Mouse (Mus musculus) testis, adult 2 months (tissue): ENCODE results near the gene Chdh. TPM values are rescaled to one million over a fixed set of nuclear protein-coding genes. Genes with fewer than 3 reads are reported as not detected.

Source experiments
- H3K27ac ChIP-seq: fragments of 200-500 bp; 2 replicates; pipeline ENCODE4 v1.5.1; 2012; ENCODE audit warnings: low read depth, low read length; ENCODE audit not compliant: control insufficient read depth, insufficient read depth
- H3K27me3 ChIP-seq: fragments of 200-500 bp; 2 replicates; pipeline ENCODE4 v1.6.1; 2012; ENCODE audit warnings: mild to moderate bottlenecking, low read length, moderate library complexity; ENCODE audit not compliant: control insufficient read depth, insufficient read depth
- H3K36me3 ChIP-seq: fragments of 200-500 bp; 2 replicates; pipeline ENCODE4 v1.6.1; 2012; ENCODE audit warnings: mild to moderate bottlenecking, low read length; ENCODE audit not compliant: control insufficient read depth, insufficient read depth
- H3K4me1 ChIP-seq: fragments of 200-500 bp; 2 replicates; pipeline ENCODE4 v1.6.1; 2012; ENCODE audit warnings: low read length; ENCODE audit not compliant: control insufficient read depth, insufficient read depth
- H3K4me3 ChIP-seq: fragments of 200-500 bp; 2 replicates; pipeline ENCODE4 v1.5.1; 2012; ENCODE audit warnings: low read depth, mild to moderate bottlenecking, low read length, moderate library complexity, mixed read lengths; ENCODE audit not compliant: control insufficient read depth
- CTCF ChIP-seq: fragments of 200-500 bp; IDR thresholded peaks from 2 replicates; pipeline ENCODE4 v1.5.1; 2012; ENCODE audit warnings: low read depth, mild to moderate bottlenecking, inconsistent platforms, low read length, moderate library complexity; ENCODE audit not compliant: control insufficient read depth, insufficient read depth, insufficient replicate concordance
- POLR2A ChIP-seq: fragments of 200-500 bp; IDR thresholded peaks from 2 replicates; pipeline ENCODE4 v1.6.1; 2012; ENCODE audit warnings: low read depth, mild to moderate bottlenecking, inconsistent platforms, low read length, moderate library complexity; ENCODE audit not compliant: control insufficient read depth
- polyA plus RNA-seq: library from polyadenylated mRNA; depleted of rRNA; stranded (reverse); fragments of >200 nt; gene quantifications from 2 replicates; pipeline ENCODE4 v1.2.3, GENCODE M21; 2012; rRNA removed

Gene Chdh
- 11.7 and 13.4 TPM in 2 replicates for polyA plus RNA-seq

DNA sequence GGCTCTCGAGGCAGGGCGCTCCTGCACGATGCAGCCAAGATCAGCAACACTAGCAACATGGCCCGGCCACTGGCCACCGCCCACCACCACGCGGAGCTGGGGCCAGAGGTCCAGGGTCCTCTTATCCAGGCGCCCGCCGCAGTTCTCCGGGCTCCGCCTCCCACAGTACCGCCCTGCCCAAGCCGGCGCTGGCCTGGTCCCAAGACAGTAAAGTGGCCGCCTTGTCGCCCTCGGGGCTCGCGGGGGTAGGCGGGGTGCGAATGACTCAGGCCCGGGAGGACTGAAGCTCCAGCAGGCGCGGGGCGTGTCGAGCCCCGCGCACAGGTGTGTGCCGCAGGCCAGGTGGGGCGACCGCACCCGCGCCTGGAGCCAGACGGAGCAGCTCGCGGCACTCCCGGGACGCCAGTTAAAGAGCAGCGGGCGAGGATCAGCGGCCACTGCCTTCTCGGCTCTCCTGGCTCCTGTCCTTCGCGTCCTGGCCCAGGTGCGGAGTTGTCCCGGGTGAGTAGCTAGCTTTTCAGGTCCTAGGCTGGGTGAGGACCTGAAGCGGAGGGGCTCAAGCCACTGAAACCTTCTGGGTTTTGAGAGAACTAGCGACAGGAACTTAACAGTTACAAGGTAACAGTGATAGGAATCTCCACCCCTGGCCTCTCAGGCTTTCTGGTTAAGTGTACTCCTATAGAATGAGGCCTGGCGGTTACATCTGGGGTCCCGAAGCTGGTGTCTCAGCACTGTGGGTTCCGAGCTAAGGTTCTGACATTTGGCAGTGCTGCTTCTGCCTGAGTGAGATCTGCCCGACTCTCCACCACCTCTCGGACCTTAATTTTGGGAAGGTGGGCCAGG, at the start of gene Chdh, which contains the start of gene Il17rb:
Chdh (plus strand) TSS at position 291 of the 843 bp plus-strand sequence.
Il17rb (minus strand) TSS at position 164 of the 843 bp plus-strand sequence.
- Histone ChIP-seq H3K4me1 (peaks cover 15% of the 10 kb centered on the region), H3K27ac (peak within 1 kb of the TSS; percentile 57), H3K36me3 (no peaks in the 10 kb centered on the region), H3K4me3 (peak within 1 kb of the TSS; percentile 85), H3K27me3 (no peaks in the 10 kb centered on the region)
- peak; percentile 43; the same call in 1 of the 2 replicates for TF ChIP-seq POLR2A
- no peak for TF ChIP-seq CTCF

DNA sequence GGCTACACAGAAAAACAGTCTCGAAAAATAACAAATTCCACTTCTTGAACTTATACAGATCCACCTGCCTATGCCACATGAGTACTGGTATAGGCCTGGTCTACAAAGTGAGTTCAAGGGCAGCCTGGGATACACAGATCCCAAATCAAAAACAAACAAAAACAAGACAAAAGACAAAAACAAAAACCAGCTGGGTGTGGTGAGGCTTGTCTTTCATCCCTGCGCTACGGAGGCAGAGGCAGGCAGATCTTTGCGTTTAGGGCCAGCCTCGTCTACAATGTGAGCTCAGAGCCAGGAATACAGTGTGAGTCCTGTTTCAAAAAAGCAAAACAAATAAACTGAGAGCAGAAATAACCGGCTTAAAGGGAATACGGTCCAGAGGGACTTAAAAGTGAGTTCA, 41.2 kb upstream of the Chdh start:
- H3K27ac ChIP-seq: peak overlapping the region; percentile 85
- no peaks in the 10 kb centered on the region for H3K27me3 ChIP-seq
- TF ChIP-seq POLR2A (no peak), CTCF (no peak)
- peak overlapping the region; percentile 87 for H3K4me3 ChIP-seq
- peaks cover 5% of the 10 kb centered on the region; the same call in 1 of the 2 replicates for H3K4me1 ChIP-seq
- no peaks in the 10 kb centered on the region; the same call in 1 of the 2 replicates for H3K36me3 ChIP-seq

DNA sequence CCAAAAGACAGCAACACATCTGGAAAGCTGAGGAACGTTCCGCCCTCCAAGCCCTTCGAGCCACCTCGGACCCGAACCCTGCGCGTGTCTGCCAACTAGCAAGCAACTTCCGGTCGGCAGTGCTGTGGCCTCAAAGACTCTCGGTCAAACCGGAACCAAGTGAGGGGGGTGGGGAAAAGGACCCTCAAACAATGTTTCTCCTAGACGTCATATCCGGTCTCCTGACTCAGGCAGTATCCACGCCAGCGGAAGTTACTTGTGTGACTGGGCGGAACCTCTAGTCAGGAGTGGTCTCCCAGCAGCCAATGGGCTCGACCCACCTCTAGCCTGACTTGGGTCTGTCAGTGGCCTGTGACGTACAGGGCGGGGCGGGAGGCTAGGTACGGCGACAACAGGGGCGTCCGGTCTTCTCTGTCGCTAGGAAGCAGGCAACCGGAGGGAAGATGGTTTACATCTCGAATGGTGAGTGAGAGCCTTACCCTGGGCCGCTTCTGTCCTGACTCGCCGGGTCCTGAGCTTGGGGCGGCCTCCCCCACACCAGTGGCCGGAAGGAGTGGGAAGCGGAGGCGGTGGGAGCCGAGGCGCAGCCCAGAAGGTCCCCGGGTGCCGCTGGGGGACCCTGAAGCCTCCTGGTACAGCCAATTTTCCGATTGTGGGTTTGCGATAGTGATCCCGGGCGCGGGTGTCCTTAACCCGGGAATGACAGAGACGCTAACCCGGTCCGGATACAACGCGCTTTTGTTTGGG, 40.6 kb upstream of the Chdh start, which contains the start of gene Selenok:
Selenok (plus strand) TSS at position 234 of the 747 bp plus-strand sequence.
- peak within 1 kb of the TSS; percentile 85 for H3K27ac ChIP-seq
- no peaks in the 10 kb centered on the region; the same call in 1 of the 2 replicates for H3K36me3 ChIP-seq
- TF ChIP-seq POLR2A (peak; percentile 90), CTCF (no peak)
- peak within 1 kb of the TSS; percentile 87 for H3K4me3 ChIP-seq
- no peaks in the 10 kb centered on the region for H3K27me3 ChIP-seq
- H3K4me1 ChIP-seq: peaks cover 5% of the 10 kb centered on the region; the same call in 1 of the 2 replicates

DNA sequence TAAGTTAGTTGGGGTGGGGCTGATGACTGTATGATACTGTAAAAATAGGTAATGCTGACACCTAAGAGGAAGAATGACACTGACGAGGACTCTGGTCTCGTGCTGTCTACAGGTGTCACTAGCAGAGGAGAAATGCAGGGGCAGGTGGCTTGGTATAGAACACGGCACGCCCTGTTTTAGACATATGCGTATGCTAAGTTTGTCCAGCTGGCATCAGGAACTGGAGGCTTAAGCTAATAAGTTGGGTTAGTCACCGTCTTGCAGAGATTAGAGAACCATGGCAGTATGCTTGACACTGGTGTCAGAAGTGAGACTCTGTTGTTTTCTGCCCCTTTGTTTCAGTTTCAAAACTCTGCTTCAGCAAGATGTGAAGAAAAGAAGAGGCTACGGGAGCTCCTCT, 37.4 kb upstream of the Chdh start:
- no peak overlapping the region for H3K4me3 ChIP-seq
- no peaks in the 10 kb centered on the region; the same call in 1 of the 2 replicates for H3K36me3 ChIP-seq
- no peaks in the 10 kb centered on the region for H3K27me3 ChIP-seq
- no peak overlapping the region for H3K27ac ChIP-seq
- peaks cover 5% of the 10 kb centered on the region; the same call in 1 of the 2 replicates for H3K4me1 ChIP-seq
- TF ChIP-seq POLR2A (no peak), CTCF (no peak)

DNA sequence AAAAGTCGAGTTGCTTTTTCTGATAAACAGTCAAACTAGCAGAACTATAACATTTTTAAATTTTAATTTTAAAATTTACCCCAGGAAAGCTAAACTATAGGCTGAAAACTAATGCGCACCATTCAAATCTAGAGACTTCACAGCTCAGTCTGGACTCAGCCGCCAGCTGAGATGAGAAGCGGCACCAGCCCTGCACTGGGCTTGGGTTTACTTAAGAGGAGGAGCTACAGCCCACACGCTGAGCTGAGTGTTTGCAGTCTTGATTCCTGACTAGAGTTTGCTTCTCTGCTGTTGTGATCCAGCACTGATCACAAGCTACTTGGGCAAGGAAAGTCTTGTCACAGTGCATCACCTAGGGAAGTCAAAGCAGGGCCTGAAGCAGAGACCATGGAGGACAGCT, 36.8 kb upstream of the Chdh start:
- Histone ChIP-seq H3K4me1 (peaks cover 5% of the 10 kb centered on the region; the same call in 1 of the 2 replicates), H3K36me3 (no peaks in the 10 kb centered on the region; the same call in 1 of the 2 replicates), H3K27me3 (no peaks in the 10 kb centered on the region), H3K27ac (no peak overlapping the region), H3K4me3 (no peak overlapping the region)
- TF ChIP-seq CTCF: no peak
- TF ChIP-seq POLR2A: no peak

DNA sequence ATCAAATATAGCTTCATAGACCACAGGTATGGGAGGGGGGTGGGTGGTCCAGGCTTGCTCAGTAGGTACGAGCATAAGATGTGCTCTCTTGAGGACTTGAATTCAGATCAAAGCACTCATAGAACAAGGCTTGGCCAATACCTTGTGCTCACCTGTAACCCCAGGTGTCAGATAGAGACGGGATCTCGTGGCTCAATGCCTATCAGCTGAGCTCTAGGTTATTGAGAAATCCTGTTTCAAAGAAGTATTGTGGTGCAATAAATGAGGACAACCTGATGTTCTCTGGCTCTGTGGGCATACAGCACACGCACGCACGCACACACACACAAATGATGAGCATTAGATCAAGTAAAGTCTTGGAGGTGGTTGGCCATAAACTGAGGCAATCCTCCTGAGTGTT, 31.9 kb upstream of the Chdh start:
- Histone ChIP-seq H3K4me3 (no peak overlapping the region), H3K27ac (no peak overlapping the region), H3K27me3 (no peaks in the 10 kb centered on the region), H3K36me3 (no peaks in the 10 kb centered on the region), H3K4me1 (no peaks in the 10 kb centered on the region)
- TF ChIP-seq POLR2A (no peak), CTCF (no peak)
